Mouse (Mus musculus) adipocyte (in vitro differentiated cells): ENCODE measurements at regions not wholly inside any gene's neighbourhood (a gene's known extent, or its start where the extent isn't known, plus 50 kb on each side); places are given as distances from the start of the nearest gene placed in this dataset.

Experiments used
- DNase-seq: peaks from one replicate; pipeline ENCODE4 v3.0.0-alpha.2; 2016; ENCODE audit warnings: low spot score

DNA sequence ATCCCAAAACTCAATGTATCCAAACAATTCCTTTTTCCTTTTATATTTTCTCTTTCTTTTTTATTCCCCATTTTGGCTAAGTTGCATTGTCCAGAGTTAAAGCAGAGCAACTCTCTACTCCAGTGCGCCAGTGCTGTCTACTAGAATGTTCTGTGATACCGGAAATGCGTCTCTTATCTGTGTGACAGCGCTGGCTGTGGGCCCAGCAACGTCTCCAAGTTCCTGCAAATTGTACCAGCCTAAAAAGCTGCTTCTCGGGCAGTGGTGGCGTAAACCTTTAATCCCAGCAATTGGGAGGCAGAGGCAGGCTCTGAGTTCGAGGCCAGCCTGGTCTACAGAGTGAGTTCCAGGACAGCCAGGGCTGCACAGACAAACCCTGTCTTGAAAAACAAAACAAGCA lies 59.4 kb downstream of the Cox18 start:
- DNase-seq = no peak

DNA sequence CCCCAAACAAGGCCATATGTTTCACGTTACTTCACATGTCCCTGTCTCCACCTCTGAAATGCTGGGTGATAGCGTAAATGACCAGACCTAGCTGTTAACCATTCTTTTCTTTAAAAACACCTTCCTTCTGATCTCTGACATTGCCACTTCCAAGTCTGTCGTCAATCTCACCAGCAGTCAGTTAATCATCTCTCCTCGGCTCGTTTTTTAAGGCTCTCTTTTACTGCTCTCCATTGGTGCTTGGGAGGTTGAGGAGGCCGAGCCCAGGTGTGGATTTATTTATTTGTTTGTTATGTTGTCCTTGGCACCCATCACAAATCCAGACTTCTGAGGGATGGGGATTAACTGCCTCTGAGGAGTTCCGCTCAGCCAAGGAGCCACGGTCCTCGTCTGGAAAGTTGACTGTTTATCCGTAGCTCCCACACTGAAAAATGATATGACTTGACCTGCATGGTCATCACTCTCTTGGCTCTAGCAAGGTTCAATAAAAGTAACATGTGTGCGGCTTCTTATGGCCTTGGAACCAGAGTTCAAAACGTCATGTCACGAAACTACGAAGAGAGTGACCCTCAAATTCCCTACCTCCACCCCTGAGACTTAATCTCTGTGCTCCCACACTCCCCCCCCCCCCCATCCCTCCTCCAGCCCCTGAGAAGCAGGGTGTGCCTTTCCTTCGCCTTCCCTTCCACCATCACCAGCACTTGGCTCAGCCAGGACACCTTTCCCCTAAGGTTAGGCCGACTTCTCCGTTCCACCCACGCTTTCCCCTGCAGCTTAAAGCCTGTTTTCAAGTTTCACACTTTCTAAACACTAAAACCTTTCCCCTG lies 60.6 kb downstream of the Cox18 start:
- no peak for DNase-seq

DNA sequence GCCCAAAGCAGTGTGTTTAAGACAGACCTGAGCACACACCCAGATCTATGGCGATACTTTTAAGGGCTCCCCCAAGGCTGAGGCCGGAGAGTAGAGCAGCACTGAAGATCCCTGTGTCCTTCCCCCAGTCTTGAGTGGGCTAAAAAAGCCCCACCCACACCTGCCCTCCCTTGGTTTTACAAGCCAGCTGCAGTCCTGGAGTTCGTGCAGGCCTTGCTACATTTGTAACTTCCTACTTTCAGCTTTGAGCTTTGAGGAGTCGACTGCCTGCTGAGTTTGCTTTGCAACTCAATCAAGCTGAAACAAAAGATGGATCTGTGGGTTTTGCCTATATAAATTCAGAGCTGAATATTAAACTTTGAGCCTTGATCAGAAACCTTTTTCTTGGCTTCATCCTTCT lies 63.5 kb downstream of the Cox18 start:
- no peak for DNase-seq

DNA sequence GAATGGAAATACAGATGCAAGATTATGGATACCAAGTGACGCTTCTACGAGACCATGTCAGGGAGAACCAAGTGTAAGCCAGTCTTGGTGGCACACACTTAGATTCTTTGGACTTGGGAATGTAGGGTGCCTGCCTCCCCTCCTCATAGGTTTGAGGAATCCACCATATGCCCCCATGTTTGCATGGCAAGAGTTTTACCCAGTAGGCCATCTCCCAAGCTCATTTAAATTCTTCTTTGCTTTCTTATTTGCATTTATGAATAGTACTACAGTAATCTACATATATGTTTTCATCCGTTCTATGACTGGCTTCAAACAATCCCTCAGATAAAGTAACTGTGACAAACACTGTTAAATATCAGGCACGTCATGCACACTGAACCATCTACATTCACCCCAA lies 67.3 kb downstream of the Cox18 start:
- DNase-seq = no peak

DNA sequence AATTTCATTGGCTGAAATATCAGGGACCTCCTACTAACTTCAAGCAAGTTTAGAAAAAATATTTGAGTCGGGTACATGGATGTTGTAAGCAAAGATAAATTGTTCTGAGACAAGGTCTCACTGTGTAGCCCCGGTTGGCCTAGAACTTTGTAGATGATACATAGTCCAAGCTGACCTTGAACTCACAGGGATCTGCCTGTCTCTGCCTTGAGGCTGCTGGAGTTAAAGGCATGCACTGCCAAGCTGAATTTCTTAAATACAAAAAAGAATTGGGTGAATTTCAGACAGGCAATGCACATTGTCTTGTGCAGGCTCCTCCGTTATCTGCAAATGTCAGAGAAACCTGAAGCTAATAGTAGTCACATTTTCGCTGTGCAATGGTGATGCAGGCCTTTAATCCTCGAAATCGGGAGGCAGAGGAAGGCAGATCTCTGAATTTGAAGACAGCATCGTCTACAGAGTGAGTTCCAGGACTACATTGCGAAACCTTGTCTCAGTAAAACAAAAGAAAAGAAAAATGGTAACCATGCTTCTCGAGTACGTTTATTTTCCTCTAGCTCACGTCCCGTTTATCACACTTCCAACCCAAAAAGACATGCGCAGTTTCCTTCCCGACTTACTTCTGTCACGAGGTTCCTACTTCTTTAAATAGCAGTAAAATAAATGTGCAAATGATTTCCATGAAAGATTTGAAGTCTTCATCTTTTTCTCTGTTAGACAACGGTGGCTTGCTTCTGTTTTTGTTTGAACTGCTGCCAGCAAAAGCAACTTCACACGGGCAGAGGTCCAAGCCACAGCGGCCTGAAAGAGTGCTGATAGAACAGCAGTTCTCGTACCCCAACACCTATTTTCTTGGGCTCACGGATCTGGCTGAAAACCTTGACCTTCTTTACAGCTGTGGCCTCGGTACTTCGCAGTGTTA lies 73.9 kb downstream of the Cox18 start:
- DNase-seq = no peak

DNA sequence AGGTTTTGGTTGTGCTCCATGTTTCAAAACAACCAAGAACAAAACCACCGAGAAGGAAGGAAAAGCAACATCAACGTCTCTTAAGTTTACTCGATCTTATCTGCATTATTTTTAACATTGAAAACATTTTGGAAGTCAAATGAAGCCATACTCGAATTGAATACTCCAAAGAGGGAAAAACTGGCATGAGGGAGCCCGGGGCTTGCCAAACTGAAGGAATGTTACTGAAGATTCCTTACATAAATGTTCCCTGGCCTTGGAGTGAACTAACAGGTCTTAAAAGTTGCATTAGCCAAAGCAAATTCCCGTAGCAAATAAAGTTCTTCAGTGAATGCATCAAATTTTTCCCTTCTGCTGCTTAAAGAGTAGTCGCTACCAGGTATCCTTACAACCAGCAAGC lies 87.8 kb downstream of the Cox18 start:
- DNase-seq = no peak

DNA sequence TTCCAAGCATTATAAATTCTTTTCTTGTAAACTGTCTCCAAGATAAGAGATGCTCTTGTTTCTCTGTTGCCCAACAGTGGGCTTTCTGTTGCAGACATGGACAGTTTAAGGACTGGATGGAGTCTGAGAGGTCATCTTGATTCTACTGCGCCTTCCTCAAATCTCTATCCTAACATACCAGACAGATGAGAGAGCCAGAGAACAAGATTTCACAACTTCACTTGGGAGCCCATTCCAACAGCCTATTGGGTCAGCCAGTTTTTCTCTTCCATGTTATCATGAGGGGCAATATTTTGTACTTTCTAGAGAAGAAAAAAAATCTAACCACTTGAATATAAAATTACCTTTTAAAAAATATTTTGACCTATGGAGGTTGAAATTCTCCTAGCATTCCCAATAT lies 116.8 kb downstream of the Cox18 start:
- no peak for DNase-seq

DNA sequence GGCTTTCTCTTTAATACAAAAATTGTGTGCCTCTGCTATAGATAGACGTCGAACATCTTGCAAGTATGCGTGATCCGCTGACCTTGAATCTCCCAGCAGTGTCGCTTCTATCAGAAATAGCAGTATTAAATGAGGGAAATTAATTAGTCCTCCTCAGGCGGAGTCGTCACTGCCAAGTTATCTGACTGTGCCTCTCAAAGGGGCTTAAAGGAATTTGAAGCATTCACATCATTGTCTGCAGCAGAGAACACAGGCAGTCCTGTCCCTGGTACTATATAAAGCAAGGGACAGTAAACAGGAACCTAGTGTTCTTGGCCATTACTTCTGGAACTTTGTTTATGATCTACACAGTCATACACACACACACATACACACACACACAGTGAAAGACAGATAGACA lies 119.1 kb downstream of the Cox18 start:
- DNase-seq = no peak

DNA sequence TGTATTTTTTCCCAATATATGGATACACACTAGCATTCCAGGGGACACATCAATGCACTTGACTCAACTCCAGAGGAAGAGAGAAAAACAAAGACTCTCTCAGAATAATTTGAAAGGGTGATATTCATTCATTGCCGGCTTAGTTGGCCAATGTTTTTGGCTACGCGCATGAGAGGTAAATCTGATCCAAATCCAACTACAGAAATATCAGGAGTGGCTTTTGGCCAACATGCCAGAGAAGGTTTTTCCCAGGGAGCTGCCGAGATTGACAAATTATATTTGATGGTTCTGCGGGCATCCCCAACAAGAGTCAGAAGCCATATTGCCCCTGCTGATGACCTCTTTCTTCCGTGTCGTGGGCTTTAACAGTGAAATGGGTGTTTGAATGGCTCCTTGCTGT lies 135.3 kb downstream of the Cox18 start:
- DNase-seq = no peak

DNA sequence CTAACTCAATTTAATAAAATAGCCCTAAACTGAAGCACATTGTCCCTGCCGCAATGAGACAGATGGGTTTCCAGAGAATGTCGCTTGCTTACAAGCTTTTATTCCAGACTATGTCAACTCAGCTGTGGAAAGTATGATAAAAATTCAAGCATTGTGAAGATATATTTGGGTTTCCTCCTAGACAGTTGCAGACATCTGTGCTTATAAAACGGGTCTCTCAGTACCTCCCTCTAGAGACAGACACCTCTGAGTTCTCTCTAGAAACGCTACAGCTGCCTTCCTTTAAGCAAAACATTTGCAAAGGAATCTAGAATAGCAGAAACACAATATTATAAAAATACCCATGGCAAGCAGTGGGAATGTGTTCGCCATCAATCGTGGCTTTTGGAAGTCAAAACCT lies 137.3 kb downstream of the Cox18 start:
- no peak for DNase-seq

DNA sequence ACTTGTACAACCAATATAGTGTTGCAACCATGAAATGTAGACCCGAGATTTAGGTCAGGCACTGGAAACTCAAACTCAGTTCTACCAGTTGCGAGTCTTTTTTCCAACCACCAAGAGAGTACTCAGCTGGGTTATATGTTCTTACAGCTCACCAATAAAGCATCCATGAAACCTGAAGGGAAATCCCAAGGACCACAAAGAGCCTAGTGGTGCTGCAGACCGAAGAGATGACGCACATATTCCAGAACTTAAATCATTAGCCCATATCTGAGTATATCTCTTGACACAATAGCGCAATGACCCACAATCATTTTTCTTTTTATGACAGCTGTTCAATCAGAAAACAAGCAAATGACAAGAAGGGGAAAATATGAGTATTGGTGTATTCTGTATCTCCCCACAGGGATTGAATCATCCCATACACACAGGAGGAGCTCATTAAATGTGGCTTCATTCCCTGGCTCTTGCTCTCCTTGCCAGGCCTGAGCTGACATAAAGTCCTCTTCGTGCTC lies 146.7 kb downstream of the Cox18 start:
- no peak for DNase-seq

DNA sequence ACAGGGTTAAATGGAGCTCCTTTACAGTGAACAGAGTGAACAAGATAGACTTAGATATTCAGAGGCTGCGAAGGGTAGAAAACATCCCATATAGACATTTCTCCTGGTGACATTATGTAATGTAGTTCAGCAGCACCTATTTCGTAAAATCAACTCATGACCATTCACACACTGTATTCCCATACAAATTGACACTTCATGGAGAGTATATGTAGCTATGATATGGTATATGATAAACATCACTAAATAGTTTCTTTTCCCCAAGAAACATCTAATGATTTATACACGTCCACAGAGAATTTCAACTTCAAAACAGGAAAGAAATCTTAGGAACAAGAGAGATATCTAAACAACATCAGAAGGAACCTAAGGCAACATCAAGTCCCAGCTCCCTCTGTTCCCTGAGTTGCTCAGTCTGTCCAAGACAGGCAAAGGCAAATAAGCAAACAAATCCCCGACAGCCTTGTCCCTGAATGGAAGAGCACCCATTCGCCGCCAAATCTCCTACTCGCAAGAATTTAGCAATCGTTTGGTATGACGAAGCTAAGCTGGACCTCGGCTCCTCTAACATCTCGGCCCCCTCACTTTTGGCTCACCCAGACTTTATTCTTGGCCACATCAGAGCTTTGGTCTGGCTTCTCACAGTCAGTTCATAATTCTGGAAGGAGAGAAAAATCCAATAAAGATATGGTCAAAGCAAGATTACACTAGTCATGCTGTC lies 148.0 kb downstream of the Cox18 start:
- no peak for DNase-seq

DNA sequence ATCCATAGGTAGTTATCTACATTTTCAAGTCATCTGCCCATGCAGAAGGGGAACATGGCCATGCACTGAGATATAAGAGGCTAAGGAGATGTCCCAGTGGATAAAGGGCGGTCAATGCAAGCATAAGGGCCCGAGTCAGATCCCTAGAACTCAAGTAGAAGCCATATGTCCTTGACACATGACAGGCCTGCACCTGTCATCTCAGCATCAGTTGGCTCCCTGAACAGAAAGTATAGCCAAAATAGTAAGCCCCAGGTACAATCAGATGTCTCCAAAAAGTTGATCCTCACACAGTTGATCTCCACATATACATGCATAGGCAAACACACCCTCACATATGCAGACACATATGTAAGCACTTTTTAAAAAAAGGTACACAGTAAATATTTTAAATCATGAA lies 152.0 kb downstream of the Cox18 start:
- no peak for DNase-seq

DNA sequence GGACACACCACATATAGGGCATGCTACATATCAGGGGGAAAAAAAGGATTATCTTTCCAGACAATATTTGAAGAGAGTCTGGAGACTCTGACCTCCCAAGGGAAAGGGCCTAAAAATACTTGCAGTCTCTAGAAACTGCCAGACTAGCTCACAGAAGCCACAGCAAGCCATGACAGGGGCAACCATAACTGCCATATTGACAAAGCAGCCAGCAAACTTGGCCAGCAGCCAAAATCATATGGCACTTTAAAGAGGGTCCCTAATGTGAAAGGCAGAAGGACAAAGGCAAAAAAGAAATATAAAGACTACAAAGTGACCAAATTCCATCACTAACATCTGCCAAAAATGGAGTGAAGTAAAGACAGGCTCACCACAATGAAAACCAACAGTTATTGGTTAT lies 155.2 kb downstream of the Cox18 start:
- no peak for DNase-seq

DNA sequence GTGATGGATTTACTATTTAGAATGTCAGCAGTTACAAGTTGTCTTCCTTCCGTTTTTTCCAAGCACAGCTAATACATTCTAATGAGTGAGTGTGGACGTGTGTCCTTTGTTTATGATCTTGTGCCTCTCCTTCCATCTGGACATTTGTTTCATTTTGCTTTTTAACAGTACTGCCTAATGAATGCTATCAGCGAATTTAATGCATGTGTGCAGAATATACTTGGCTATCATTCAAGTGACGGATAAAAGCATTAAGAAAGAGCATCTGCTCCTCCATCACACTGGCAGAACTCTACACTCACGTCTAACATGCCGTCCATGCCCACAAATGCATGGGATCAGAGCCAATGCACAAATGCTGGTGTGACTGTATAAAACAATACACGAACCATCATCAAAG lies 156.0 kb downstream of the Cox18 start:
- DNase-seq = no peak

DNA sequence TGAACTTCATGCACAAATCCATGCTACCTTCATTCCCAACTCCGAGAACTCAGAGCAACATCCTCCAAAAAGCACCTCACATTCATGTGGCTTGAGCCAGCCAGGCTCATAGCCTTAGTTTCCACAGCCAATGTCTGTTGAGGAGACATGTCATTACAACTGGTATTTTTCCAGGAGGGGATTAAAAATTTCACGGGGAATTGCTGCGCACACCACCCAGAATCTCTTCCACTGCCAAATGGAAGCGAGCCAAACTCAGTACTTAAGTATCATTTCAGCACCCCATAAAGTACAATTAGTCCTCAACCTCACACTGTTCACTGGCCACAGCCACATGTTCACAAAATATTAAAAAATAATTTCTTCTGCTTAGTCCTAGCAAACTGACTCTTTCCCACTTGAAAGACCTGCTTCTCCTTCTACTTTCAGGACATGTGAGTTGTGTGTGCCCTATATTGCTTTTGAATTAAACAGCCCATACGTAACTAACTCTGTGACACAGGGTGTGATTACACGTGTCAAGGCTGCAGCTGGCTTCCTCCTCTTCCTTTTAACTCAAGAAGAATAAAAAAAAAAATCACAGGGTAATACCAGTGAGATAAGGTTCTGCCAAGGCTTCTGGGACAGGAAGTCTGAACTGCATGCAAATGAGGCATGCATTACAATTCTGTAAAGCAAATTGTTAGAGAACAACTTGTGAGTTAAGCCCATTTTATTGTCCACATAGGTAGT lies 157.8 kb downstream of the Cox18 start:
- DNase-seq = no peak

DNA sequence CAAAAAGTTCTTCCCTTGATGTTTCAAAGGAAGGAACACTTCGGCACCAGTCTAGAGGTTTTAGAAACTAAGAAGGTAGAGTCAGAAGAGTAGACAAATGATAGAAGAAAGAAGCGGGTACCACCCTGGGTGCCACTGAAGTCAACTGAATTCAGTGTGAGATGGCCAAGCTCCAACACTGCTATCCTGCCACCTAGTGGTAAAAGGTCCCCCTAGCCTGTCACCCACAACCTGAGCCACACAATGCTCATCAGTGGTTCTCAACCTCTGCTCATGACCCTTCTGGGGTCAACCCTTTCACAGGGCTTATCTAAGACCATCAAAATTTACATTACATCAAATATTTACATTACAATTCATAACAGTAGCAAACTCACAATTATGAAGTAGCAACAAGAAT lies 168.1 kb downstream of the Cox18 start:
- DNase-seq = no peak

DNA sequence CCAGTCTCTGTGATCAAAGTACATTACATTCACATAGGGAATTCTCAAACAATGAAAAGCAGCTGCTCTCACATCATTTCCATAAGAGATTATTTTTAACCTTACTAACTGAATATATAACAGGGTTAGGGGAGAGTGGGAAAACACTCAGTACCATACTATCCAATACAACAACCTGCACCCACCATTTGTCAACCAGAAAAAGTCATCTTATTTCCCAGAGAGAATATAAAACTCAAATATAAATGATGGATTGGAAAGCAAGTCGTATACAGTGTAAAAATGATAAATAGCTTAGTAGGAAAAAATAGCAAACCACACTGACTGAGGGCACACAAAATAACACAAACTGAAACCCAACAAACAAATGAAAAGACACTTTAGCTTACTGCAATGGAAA lies 169.4 kb upstream of the Adamts3 start:
- DNase-seq = no peak

DNA sequence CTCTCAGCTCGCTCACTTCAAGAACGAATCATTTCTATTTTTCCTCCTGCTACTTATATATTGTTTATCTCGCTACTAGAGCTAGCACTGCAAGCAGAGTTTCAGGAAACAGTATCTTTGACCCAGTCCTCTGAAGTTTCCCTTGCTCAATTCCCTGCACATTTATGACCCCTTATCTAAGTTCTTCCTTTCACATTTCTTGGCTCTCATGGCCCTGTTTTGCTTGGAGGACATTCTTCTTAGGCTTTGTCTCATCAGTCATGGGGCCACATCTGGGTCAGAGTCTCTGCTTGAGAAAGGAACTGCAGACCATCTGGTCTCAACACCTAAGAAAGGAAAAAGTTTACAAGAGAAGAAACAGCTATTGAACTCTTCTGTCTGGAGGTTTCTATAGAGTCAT lies 166.7 kb upstream of the Adamts3 start:
- DNase-seq = no peak

DNA sequence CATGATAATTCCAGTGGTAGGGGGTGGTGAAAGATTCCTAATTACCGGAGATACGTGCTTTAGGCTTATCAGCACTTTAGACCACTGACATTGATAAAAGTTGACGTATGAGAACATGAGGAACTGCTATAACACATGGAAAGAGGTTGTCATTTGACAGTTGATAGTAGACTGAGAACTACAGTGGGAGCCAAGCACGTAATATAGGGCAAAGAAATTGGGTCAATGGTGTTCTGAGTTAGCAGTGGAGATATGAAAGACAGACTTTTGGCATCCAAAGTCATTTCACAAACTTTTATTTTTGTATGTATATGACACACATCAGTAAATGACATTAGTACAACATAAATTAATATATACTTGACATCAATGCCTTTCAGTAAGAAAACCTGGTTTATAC lies 159.6 kb upstream of the Adamts3 start:
- DNase-seq = no peak

DNA sequence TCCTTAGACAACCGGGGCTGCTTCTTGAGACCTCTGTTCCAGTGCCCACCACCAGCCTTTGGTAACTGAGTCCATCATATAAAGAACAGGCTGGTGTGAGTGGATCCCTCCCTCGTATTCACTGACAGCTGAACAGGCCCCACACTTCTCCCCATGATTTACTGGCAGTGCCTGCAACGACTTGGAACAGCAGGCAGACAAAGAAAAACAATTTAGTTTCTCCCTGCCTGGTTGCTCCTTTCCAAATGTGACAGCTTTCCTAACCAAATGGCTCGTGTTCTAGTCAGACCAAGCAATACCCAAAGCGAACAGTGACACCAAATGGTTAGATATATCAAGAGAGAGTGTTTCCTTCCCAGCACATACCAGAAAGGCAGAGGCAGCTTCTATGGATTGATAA lies 150.0 kb upstream of the Adamts3 start:
- no peak for DNase-seq

DNA sequence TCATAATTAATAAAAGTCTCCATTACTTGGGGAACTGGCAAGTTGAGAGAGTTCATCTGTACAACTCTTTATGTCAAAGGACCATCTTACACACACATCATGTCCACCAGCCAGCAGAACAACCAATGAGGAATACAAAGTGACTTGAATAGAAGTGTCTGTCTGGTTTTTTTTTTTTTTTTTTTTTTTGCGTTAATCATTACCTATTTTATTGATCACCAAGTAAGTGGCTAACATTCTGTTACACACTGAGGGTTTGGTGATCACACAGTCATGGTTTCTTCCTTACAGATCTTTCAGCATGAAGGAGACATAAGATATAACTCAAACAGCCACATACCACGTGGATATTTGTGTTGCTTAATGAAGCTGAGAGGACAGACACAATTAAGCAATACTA lies 147.6 kb upstream of the Adamts3 start:
- no peak for DNase-seq
